1 mouse cellular context compared by ENCODE assay signal in genomic region chr7:118855171-118855876, GRCm38 (mm10).
TF ChIP-seq lines count a peak whose summit lies in the region.

Iqck (plus strand) TSS chr7:118855752.

TF ChIP-seq in CH12.LX, 34 proteins besides CTCF, POLR2A, EP300 and RAD21 (continued from another document):
- TF ChIP-seq NRF1 (IDR thresholded peaks at IDR 0.05; ENCODE audit: low read depth, low read length): peak; percentile 69
- no peak for TF ChIP-seq MYC (IDR thresholded peaks at IDR 0.05; ENCODE audit: low read depth, low read length)
- TF ChIP-seq MAFK (IDR thresholded peaks at IDR 0.05; ENCODE audit: insufficient replicate concordance, low read length): no peak
- no peak; the same call in 1 of the 2 replicates for TF ChIP-seq E2F4 (IDR thresholded peaks at IDR 0.05; ENCODE audit: insufficient replicate concordance, low read depth, low read length)
- peak; percentile 91 for TF ChIP-seq CHD2 (IDR thresholded peaks at IDR 0.05; ENCODE audit: low read length)
- peak; percentile 48; the same call in 1 of the 2 replicates for TF ChIP-seq ZMIZ1 (IDR thresholded peaks at IDR 0.05; ENCODE audit: low read depth, low read length)
